Mouse (Mus musculus): Measurements from ENCODE around the gene Foxi1. TPM values are rescaled to one million over a fixed set of nuclear protein-coding genes. Genes with fewer than 3 reads are reported as not detected.

Gene Foxi1
- polyA plus RNA-seq, 1 experiment, result 0.04 TPM

- Histone ChIP-seq H3K4me1 (ENCODE audit: control insufficient read depth, insufficient read depth, low read length) (no peaks in the 10 kb centered on the region), H3K27ac (ENCODE audit: insufficient read depth, low read length) (no peak overlapping the region), H3K4me3 (ENCODE audit: insufficient read depth, low read length) (no peak overlapping the region)
- TF ChIP-seq POLR2A (IDR thresholded peaks at IDR 0.05; ENCODE audit: extremely low read depth, insufficient read depth, low read length), result no peak
- no peak for TF ChIP-seq CTCF (IDR thresholded peaks at IDR 0.05; ENCODE audit: extremely low read depth, insufficient read depth, low read length)
Measured at GRCm38 (mm10) chr11:34202769-34203168, 5.1 kb downstream of the Foxi1 start.

GRCm38 (mm10) chr11:34195142-34195541 lies 12.7 kb downstream of the Foxi1 start:
- no peak for TF ChIP-seq CTCF (IDR thresholded peaks at IDR 0.05; ENCODE audit: extremely low read depth, insufficient read depth, low read length)
- TF ChIP-seq POLR2A (IDR thresholded peaks at IDR 0.05; ENCODE audit: extremely low read depth, insufficient read depth, low read length), result no peak
- no peak overlapping the region for H3K27ac ChIP-seq (ENCODE audit: insufficient read depth, low read length)
- H3K4me3 ChIP-seq (ENCODE audit: insufficient read depth, low read length), result no peak overlapping the region
- no peaks in the 10 kb centered on the region for H3K4me1 ChIP-seq (ENCODE audit: control insufficient read depth, insufficient read depth, low read length)

GRCm38 (mm10) chr11:34194158-34194941 lies 13.5 kb downstream of the Foxi1 start:
- no peak for TF ChIP-seq POLR2A (IDR thresholded peaks at IDR 0.05; ENCODE audit: extremely low read depth, insufficient read depth, low read length)
- no peak for TF ChIP-seq CTCF (IDR thresholded peaks at IDR 0.05; ENCODE audit: extremely low read depth, insufficient read depth, low read length)
- H3K4me3 ChIP-seq (ENCODE audit: insufficient read depth, low read length), result no peak overlapping the region
- no peaks in the 10 kb centered on the region for H3K4me1 ChIP-seq (ENCODE audit: control insufficient read depth, insufficient read depth, low read length)
- no peak overlapping the region for H3K27ac ChIP-seq (ENCODE audit: insufficient read depth, low read length)

GRCm38 (mm10) chr11:34193658-34194057 lies 14.2 kb downstream of the Foxi1 start:
- TF ChIP-seq CTCF (IDR thresholded peaks at IDR 0.05; ENCODE audit: extremely low read depth, insufficient read depth, low read length), result no peak
- TF ChIP-seq POLR2A (IDR thresholded peaks at IDR 0.05; ENCODE audit: extremely low read depth, insufficient read depth, low read length), result no peak
- H3K27ac ChIP-seq (ENCODE audit: insufficient read depth, low read length), result no peak overlapping the region
- no peaks in the 10 kb centered on the region for H3K4me1 ChIP-seq (ENCODE audit: control insufficient read depth, insufficient read depth, low read length)
- H3K4me3 ChIP-seq (ENCODE audit: insufficient read depth, low read length), result no peak overlapping the region

- TF ChIP-seq POLR2A (IDR thresholded peaks at IDR 0.05; ENCODE audit: extremely low read depth, insufficient read depth, low read length) (no peak), CTCF (IDR thresholded peaks at IDR 0.05; ENCODE audit: extremely low read depth, insufficient read depth, low read length) (no peak)
Measured at GRCm38 (mm10) chr11:34184266-34184665, 23.6 kb downstream of the Foxi1 start.

DNA sequence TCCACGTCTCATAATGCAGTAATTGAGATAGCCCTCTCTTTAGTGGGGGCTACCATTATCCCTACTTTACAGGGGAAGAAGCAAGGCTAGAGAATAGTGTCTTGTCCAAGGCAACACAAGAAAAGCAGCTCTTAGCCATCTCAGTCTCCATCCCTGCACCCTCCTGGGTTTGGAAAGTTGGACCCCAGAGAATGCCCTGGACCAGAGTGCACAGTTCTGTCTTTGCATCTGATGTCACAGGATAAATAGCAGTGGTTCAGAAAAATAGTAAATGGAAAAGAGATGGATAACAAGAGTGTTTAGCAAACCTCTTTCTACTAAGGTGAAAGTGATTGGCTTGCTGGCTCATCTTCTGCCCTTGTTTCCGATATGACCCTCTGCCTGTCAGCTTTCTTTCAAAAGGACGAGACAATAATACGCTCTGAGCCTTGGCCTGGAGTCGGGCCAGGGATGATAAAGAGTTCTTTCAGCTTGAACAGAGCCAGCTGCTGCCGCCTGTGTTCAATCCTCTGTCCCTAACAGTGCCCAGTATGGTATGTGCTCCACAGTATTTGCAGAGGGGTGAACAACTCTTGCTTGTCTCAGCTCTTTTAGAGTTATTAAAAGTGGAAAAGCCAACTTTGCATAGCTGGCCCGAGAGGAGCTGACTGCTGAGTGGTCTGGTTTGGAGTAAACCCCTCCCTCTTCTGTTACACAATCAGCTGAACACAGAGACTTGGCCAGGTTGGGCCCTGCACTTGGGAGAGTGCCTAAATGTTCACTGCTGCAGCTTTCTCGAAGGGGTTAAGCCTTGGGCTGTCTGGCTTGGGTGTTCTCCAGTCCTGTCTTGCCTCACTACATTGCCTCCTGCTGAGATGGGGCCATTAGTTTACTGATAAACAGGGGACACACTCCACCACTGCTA lies 26.4 kb downstream of the Foxi1 start:
- H3K4me3 ChIP-seq (ENCODE audit: insufficient read depth, low read length), result no peak overlapping the region
- no peak overlapping the region for H3K27ac ChIP-seq (ENCODE audit: insufficient read depth, low read length)
- no peak for TF ChIP-seq CTCF (IDR thresholded peaks at IDR 0.05; ENCODE audit: extremely low read depth, insufficient read depth, low read length)
- no peak for TF ChIP-seq POLR2A (IDR thresholded peaks at IDR 0.05; ENCODE audit: extremely low read depth, insufficient read depth, low read length)
- no peaks in the 10 kb centered on the region for H3K4me1 ChIP-seq (ENCODE audit: control insufficient read depth, insufficient read depth, low read length)

More at GRCm38 (mm10) chr11:34184266-34184665, 23.6 kb downstream of the Foxi1 start:
- no peak overlapping the region for H3K27ac ChIP-seq (ENCODE audit: insufficient read depth, low read length)
- H3K4me3 ChIP-seq (ENCODE audit: insufficient read depth, low read length), result no peak overlapping the region
- H3K4me1 ChIP-seq (ENCODE audit: control insufficient read depth, insufficient read depth, low read length), result no peaks in the 10 kb centered on the region

DNA sequence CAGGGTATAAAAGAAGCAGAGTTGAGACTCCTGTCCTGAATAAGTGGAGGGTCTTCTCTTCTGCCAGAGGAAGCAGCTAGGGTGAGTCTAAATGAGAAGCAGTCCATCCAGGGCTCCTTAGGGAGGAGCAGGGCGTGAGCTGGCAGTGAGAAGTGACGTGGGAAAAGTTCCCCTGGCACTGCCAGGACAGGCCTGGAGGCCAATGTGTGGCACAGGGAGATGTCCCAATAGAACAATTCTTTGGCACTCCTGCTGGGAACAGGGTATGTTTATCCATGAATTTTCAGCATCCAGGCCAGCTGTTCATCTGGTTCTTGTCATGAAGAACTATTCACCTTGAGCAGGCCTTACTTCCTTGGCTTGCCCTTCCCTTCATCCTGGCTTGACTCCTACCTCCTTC lies 29.1 kb downstream of the Foxi1 start:
- no peak overlapping the region for H3K27ac ChIP-seq (ENCODE audit: insufficient read depth, low read length)
- TF ChIP-seq CTCF (IDR thresholded peaks at IDR 0.05; ENCODE audit: extremely low read depth, insufficient read depth, low read length), result no peak
- TF ChIP-seq POLR2A (IDR thresholded peaks at IDR 0.05; ENCODE audit: extremely low read depth, insufficient read depth, low read length), result no peak
- no peaks in the 10 kb centered on the region for H3K4me1 ChIP-seq (ENCODE audit: control insufficient read depth, insufficient read depth, low read length)
- H3K4me3 ChIP-seq (ENCODE audit: insufficient read depth, low read length), result no peak overlapping the region

- H3K4me1 ChIP-seq (ENCODE audit: control insufficient read depth, insufficient read depth, low read length), result no peaks in the 10 kb centered on the region
- TF ChIP-seq CTCF (IDR thresholded peaks at IDR 0.05; ENCODE audit: extremely low read depth, insufficient read depth, low read length) (no peak), POLR2A (IDR thresholded peaks at IDR 0.05; ENCODE audit: extremely low read depth, insufficient read depth, low read length) (no peak)
Measured at GRCm38 (mm10) chr11:34176371-34176770, 31.5 kb downstream of the Foxi1 start.

DNA sequence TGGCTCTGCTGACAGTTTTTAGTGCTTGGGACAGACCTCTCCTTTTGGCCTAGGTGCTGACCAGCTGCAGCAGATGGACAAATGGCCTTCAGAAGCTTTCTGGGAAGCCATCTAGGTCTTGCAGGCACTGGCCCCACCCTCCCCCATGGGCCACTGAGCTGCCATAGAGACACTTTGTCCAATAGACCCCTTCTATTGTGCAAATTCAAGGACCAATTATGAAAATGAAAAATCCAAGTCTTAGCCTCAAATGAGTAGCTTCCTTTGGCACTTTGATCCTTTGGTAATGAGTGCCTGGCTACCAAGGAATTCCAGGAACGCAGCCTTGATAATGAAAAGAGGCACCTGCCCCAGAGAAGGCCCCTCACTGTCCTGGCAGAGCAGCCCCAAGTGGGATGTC lies 36.7 kb downstream of the Foxi1 start:
- Histone ChIP-seq H3K4me1 (ENCODE audit: control insufficient read depth, insufficient read depth, low read length) (no peaks in the 10 kb centered on the region), H3K27ac (ENCODE audit: insufficient read depth, low read length) (no peak overlapping the region), H3K4me3 (ENCODE audit: insufficient read depth, low read length) (no peak overlapping the region)
- TF ChIP-seq CTCF (IDR thresholded peaks at IDR 0.05; ENCODE audit: extremely low read depth, insufficient read depth, low read length) (no peak), POLR2A (IDR thresholded peaks at IDR 0.05; ENCODE audit: extremely low read depth, insufficient read depth, low read length) (no peak)

More at GRCm38 (mm10) chr11:34176371-34176770, 31.5 kb downstream of the Foxi1 start:
- Histone ChIP-seq H3K4me3 (ENCODE audit: insufficient read depth, low read length) (no peak overlapping the region), H3K27ac (ENCODE audit: insufficient read depth, low read length) (no peak overlapping the region)

Measured in cortical plate, adult 2 months (tissue).